In the genomic region with DNA sequence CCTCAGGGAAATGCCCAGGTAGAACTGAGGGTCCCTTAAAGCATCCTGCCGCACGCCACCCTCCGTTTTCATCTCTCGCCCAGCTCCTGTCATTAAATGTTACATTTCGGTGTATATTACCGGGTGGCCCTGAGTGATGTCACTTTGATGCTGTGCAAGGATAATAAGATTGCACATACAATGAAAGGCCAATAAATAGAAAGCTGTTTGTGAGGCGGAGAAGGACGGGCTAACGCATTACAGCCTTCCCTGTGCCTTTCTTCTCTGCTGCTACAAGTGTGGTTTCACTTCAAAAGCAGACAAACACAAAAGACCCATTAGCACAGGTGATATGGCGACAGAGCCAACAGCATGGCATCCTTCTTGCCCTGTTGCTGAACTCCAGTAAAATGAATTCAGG, we compare ENCODE assay signal across 32 mouse cellular contexts. TPM values are rescaled to one million over a fixed set of nuclear protein-coding genes. Genes with fewer than 3 reads are reported as not detected.
A peak's percentile ranks its signal among the peaks of the same experiment; 100 is the strongest.
DNase-seq lines count a peak whose midpoint lies in the region; ATAC-seq and TF ChIP-seq lines count a peak whose summit lies in the region.
"Had no signal": no experiment of that assay in that cellular context is flagged by ENCODE, and none has a peak within 500 bp of the region (broad histone marks: within the 10 kb centered on the region; RNA-seq: fewer than 3 reads in every experiment).

No protein-coding gene starts in this region.

- DNase-seq in midbrain, postnatal 0 days (ENCODE audit: low spot score): no peak
- DNase-seq in hindbrain, postnatal 0 days (ENCODE audit: low spot score): no peak
- DNase-seq: B cell, adult 2 months; cerebellum, adult 8-10 months; cerebellum, postnatal 25 days; gastrocnemius, postnatal 25 days; heart, adult 2 months; heart, postnatal 4 days; kidney, adult 2 months; kidney, postnatal 4 days; layer of hippocampus, adult 9-11 months; liver; lung, adult 2 months; lung, postnatal 36 days; retina, postnatal 1 day; right cerebral cortex, postnatal 14 days; thymus, postnatal 4 days had no signal

- H3K4me3 ChIP-seq in hindbrain, embryonic 15.5 days: no peak overlapping the region
- H3K4me3 ChIP-seq in hindbrain, embryonic 12.5 days: no peak overlapping the region
- no peak overlapping the region for H3K4me3 ChIP-seq in midbrain, embryonic 13.5 days (replicated peaks)
- no peak overlapping the region for H3K4me3 ChIP-seq in midbrain, postnatal 0 days (ENCODE audit: low read depth, low read length)
- H3K4me3 ChIP-seq in hindbrain, postnatal 0 days (ENCODE audit: low read length): no peak overlapping the region
- no peak overlapping the region for H3K4me3 ChIP-seq in neural tube, embryonic 14.5 days (ENCODE audit: low read depth, low read length)
- H3K4me3 ChIP-seq: forebrain, embryonic 13.5 days; heart, adult 2 months; heart, embryonic 12.5 days; intestine, embryonic 15.5 days; megakaryocyte, embryonic 14.5 days; neural tube, embryonic 12.5 days had no signal

- no peak overlapping the region for H3K4me2 ChIP-seq in hindbrain, embryonic 15.5 days
- H3K4me2 ChIP-seq in hindbrain, embryonic 12.5 days (replicated peaks): no peak overlapping the region
- no peak overlapping the region for H3K4me2 ChIP-seq in midbrain, embryonic 13.5 days (replicated peaks)
- H3K4me2 ChIP-seq in midbrain, postnatal 0 days (ENCODE audit: low read depth, low read length, poor library complexity, severe bottlenecking): no peak overlapping the region
- H3K4me2 ChIP-seq in hindbrain, postnatal 0 days (ENCODE audit: low read depth, low read length): no peak overlapping the region
- H3K4me2 ChIP-seq in neural tube, embryonic 14.5 days (ENCODE audit: low read depth, low read length): no peak overlapping the region
- H3K4me2 ChIP-seq: forebrain, embryonic 13.5 days; heart, embryonic 12.5 days; intestine, embryonic 15.5 days; neural tube, embryonic 12.5 days had no signal

- WGBS in hindbrain, embryonic 15.5 days: 64% methylated on average over 10 of the region's 10 CpGs
- 79% methylated on average over 10 of the region's 10 CpGs for WGBS in hindbrain, embryonic 12.5 days
- WGBS in midbrain, embryonic 13.5 days: 63% methylated on average over 10 of the region's 10 CpGs
- 40% methylated on average over 10 of the region's 10 CpGs for WGBS in midbrain, postnatal 0 days
- WGBS in hindbrain, postnatal 0 days: 68% methylated on average over 10 of the region's 10 CpGs
- 52% methylated on average over 10 of the region's 10 CpGs for WGBS in neural tube, embryonic 14.5 days

- no peaks in the 10 kb centered on the region for H3K36me3 ChIP-seq in hindbrain, embryonic 15.5 days
- H3K36me3 ChIP-seq in hindbrain, embryonic 12.5 days: no peaks in the 10 kb centered on the region
- 0 out of 2 replicates have a peak, but pooled peaks cover 4% of the 10 kb centered on the region for H3K36me3 ChIP-seq in midbrain, embryonic 13.5 days
- no peaks in the 10 kb centered on the region for H3K36me3 ChIP-seq in midbrain, postnatal 0 days (ENCODE audit: insufficient read depth, low read length)
- H3K36me3 ChIP-seq in hindbrain, postnatal 0 days (ENCODE audit: insufficient read depth, low read length): no peaks in the 10 kb centered on the region
- no peaks in the 10 kb centered on the region for H3K36me3 ChIP-seq in neural tube, embryonic 14.5 days (ENCODE audit: control insufficient read depth, insufficient read depth, low read length)
- H3K36me3 ChIP-seq: intestine, embryonic 15.5 days; neural tube, embryonic 12.5 days had no signal

- H3K9ac ChIP-seq in hindbrain, embryonic 15.5 days: no peak overlapping the region
- H3K9ac ChIP-seq in hindbrain, embryonic 12.5 days: no peak overlapping the region
- H3K9ac ChIP-seq in midbrain, embryonic 13.5 days (replicated peaks): no peak overlapping the region
- H3K9ac ChIP-seq in midbrain, postnatal 0 days (replicated peaks; ENCODE audit: low read length, poor library complexity, severe bottlenecking): no peak overlapping the region
- H3K9ac ChIP-seq in hindbrain, postnatal 0 days (replicated peaks; ENCODE audit: low read length): no peak overlapping the region
- no peak overlapping the region for H3K9ac ChIP-seq in neural tube, embryonic 14.5 days (replicated peaks; ENCODE audit: low read depth, low read length)
- H3K9ac ChIP-seq: forebrain, embryonic 13.5 days; heart, embryonic 12.5 days; intestine, embryonic 15.5 days; liver, embryonic 14.5 days; neural tube, embryonic 12.5 days had no signal

- no peak for ATAC-seq in hindbrain, embryonic 15.5 days (ENCODE audit: low FRiP score, low read depth)
- ATAC-seq in hindbrain, embryonic 12.5 days (ENCODE audit: low FRiP score): no peak
- no peak for ATAC-seq in midbrain, embryonic 13.5 days
- ATAC-seq in midbrain, postnatal 0 days (ENCODE audit: low FRiP score): no peak
- no peak for ATAC-seq in hindbrain, postnatal 0 days
- no peak for ATAC-seq in neural tube, embryonic 14.5 days (ENCODE audit: low read depth)
- ATAC-seq in granulocyte monocyte progenitor cell, adult 5-6 weeks (replicated peaks; ENCODE audit: poor library complexity, severe bottlenecking): no peak
- ATAC-seq: forebrain, embryonic 13.5 days; intestine, embryonic 15.5 days had no signal

- no peaks in the 10 kb centered on the region for H3K9me3 ChIP-seq in hindbrain, embryonic 15.5 days
- no peaks in the 10 kb centered on the region for H3K9me3 ChIP-seq in hindbrain, embryonic 12.5 days (replicated peaks)
- H3K9me3 ChIP-seq in midbrain, embryonic 13.5 days: no peaks in the 10 kb centered on the region
- H3K9me3 ChIP-seq in midbrain, postnatal 0 days (ENCODE audit: low read length): no peaks in the 10 kb centered on the region
- H3K9me3 ChIP-seq in hindbrain, postnatal 0 days (ENCODE audit: low read length): no peaks in the 10 kb centered on the region
- H3K9me3 ChIP-seq in neural tube, embryonic 14.5 days (ENCODE audit: control insufficient read depth, low read length): no peaks in the 10 kb centered on the region
- H3K9me3 ChIP-seq: forebrain, embryonic 13.5 days; heart, embryonic 12.5 days; intestine, embryonic 15.5 days; megakaryocyte, embryonic 14.5 days; neural tube, embryonic 12.5 days had no signal

- TF ChIP-seq CTCF in midbrain, postnatal 0 days (IDR thresholded peaks at IDR 0.05): no peak
- no peak for TF ChIP-seq CTCF in hindbrain, postnatal 0 days (IDR thresholded peaks at IDR 0.05; ENCODE audit: low read depth)

- no peaks in the 10 kb centered on the region for H3K27me3 ChIP-seq in hindbrain, embryonic 15.5 days
- H3K27me3 ChIP-seq in hindbrain, embryonic 12.5 days: no peaks in the 10 kb centered on the region
- H3K27me3 ChIP-seq in midbrain, embryonic 13.5 days: no peaks in the 10 kb centered on the region
- H3K27me3 ChIP-seq in midbrain, postnatal 0 days (ENCODE audit: insufficient read depth, low read length): no peaks in the 10 kb centered on the region
- H3K27me3 ChIP-seq in hindbrain, postnatal 0 days (ENCODE audit: insufficient read depth, low read length): no peaks in the 10 kb centered on the region
- no peaks in the 10 kb centered on the region for H3K27me3 ChIP-seq in neural tube, embryonic 14.5 days (ENCODE audit: control insufficient read depth, insufficient read depth, low read length)
- H3K27me3 ChIP-seq: forebrain, embryonic 13.5 days; heart, embryonic 12.5 days; intestine, embryonic 15.5 days; megakaryocyte, embryonic 14.5 days; neural tube, embryonic 12.5 days had no signal

- peaks cover 65% of the 10 kb centered on the region for H3K4me1 ChIP-seq in hindbrain, embryonic 15.5 days (replicated peaks)
- peaks cover 38% of the 10 kb centered on the region for H3K4me1 ChIP-seq in hindbrain, embryonic 12.5 days
- H3K4me1 ChIP-seq in midbrain, embryonic 13.5 days (replicated peaks): peaks cover 52% of the 10 kb centered on the region
- H3K4me1 ChIP-seq in midbrain, postnatal 0 days (ENCODE audit: insufficient read depth, low read length): peaks cover 14% of the 10 kb centered on the region
- H3K4me1 ChIP-seq in hindbrain, postnatal 0 days (ENCODE audit: insufficient read depth, low read length): peaks cover 15% of the 10 kb centered on the region
- H3K4me1 ChIP-seq in neural tube, embryonic 14.5 days (ENCODE audit: control insufficient read depth, insufficient read depth, low read length): peaks cover 18% of the 10 kb centered on the region

- H3K27ac ChIP-seq in hindbrain, embryonic 15.5 days (replicated peaks): peak overlapping the region; percentile 68
- no peak overlapping the region for H3K27ac ChIP-seq in hindbrain, embryonic 12.5 days
- H3K27ac ChIP-seq in midbrain, embryonic 13.5 days: peak overlapping the region; percentile 49
- H3K27ac ChIP-seq in midbrain, postnatal 0 days (ENCODE audit: low read depth, low read length): no peak overlapping the region
- peak overlapping the region; percentile 5; the same call in 1 of the 2 replicates for H3K27ac ChIP-seq in hindbrain, postnatal 0 days
- H3K27ac ChIP-seq in neural tube, embryonic 14.5 days (ENCODE audit: low read depth, low read length): peak overlapping the region; percentile 29
- H3K27ac ChIP-seq: forebrain, embryonic 13.5 days; heart, adult 2 months; intestine, embryonic 15.5 days; kidney, postnatal 0 days; liver, embryonic 14.5 days; neural tube, embryonic 12.5 days had no signal

RNA-seq across cellular contexts. Expression of gene Slc45a1, which starts 50.5 kb away (rescaled TPM):
- 37.6 and 43.4 TPM in 2 replicates for polyA plus RNA-seq in hindbrain, embryonic 15.5 days (2015; fragmentation: Nextera tagmentation; extraction: Ambion mirVana)
- 12.4 and 14.1 TPM in 2 replicates for polyA plus RNA-seq in hindbrain, embryonic 12.5 days (2016; fragmentation: Nextera tagmentation; extraction: Ambion mirVana)
- 18.1 and 20.7 TPM in 2 replicates for polyA plus RNA-seq in midbrain, embryonic 13.5 days (2015; fragmentation: Nextera tagmentation; extraction: Ambion mirVana)
- total RNA-seq in midbrain, postnatal 0 days (2014; rRNA removed): 49.1 and 51.1 TPM in 2 replicates
- 54.8 and 58.4 TPM in 2 replicates for polyA plus RNA-seq in midbrain, postnatal 0 days (2015; fragmentation: Nextera tagmentation; extraction: Ambion mirVana)
- 49.6 and 51.3 TPM in 2 replicates for total RNA-seq in hindbrain, postnatal 0 days (2014; rRNA removed)
- 41.7 and 47.5 TPM in 2 replicates for polyA plus RNA-seq in hindbrain, postnatal 0 days (2015; fragmentation: Nextera tagmentation; extraction: Ambion mirVana)
- 33.8 and 43.8 TPM in 2 replicates for polyA plus RNA-seq in neural tube, embryonic 14.5 days (2014; fragmentation: Nextera tagmentation; extraction: Ambion mirVana)
- total RNA-seq in granulocyte monocyte progenitor cell, adult 5-6 weeks (2014; fragmentation: Nextera tagmentation): not detected in 2 replicates
- not detected in 2 replicates for total RNA-seq in granulocyte monocyte progenitor cell, adult 5-6 weeks (2017)
- total RNA-seq: gastrocnemius, adult 18-20 months; gastrocnemius, postnatal 25 days; heart, adult 2 months; heart, postnatal 4 days had no signal
- polyA plus RNA-seq: heart, adult 2 months; heart, embryonic 12.5 days; heart, postnatal 0 days; liver, embryonic 14.5 days; lung, adult 2 months; thymus, postnatal 0 days had no signal

Comparison
In these comparisons a context has a peak if more than half of its experiments do, and no peak if none do; other contexts are left out.
1. H3K27ac ChIP-seq: peak in hindbrain, embryonic 15.5 days (single experiment), midbrain, embryonic 13.5 days (single experiment), hindbrain, postnatal 0 days (single experiment) and neural tube, embryonic 14.5 days (single experiment); none in hindbrain, embryonic 12.5 days (single experiment) and midbrain, postnatal 0 days (single experiment).